Mouse (Mus musculus) common myeloid progenitor, adult 5-6 weeks (primary cell): Measurements from ENCODE around the gene Med4. TPM values are rescaled to one million over a fixed set of nuclear protein-coding genes. Genes with fewer than 3 reads are reported as not detected.

Experiments
- ATAC-seq: replicated peaks from 2 replicates; pipeline ENCODE4 v1.8.0; 2016; ENCODE audit warnings: low read depth, mild to moderate bottlenecking, moderate TSS enrichment, inconsistent platforms; ENCODE audit not compliant: poor library complexity, severe bottlenecking
- total RNA-seq: library from RNA; stranded (forward); fragments of 200-1000, 187-1606 nt; gene quantifications from 2 replicates; pipeline ENCODE4 v1.2.3, GENCODE M21; 2017

The Med4 gene
- total RNA-seq, 1 experiment from 2014 or later = 63.4 TPM

GRCm38 (mm10) chr14:73551164-73551563, 41.3 kb downstream of the Med4 start:
- no peak for ATAC-seq

GRCm38 (mm10) chr14:73552341-73553121, 42.7 kb downstream of the Med4 start:
- peak; percentile 99 for ATAC-seq

DNA sequence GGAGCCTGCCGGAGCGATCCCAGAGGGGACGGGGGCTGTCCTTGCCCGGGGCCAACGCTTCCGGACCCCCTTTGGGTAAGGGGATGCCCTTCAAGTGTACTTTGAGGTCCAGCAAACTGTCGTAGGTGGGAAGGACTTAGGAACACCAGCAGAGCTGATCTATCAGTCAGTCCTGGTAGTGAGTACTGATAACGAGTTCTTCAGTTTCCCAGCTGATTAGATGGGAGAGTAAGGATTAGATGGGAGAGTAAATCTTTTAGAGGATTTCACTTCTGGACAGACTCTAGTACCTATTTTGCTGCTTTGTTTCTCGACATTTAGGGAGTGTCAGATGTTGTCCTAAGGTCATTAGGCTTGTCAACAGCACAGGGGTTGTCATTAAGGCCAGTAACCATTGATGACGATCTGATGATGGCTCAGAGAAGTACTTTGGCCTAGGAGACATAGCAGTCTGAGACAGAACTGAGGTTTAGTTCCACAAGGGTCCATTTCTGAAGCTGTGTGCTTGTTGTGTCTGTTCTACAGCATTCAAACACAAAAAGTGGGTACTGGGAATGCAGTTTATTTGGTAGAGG, 43.4 kb downstream of the Med4 start:
- ATAC-seq = no peak

Other genes starting within 250 kb of the Med4 start
- gene Rb1, start 184.2 kb upstream of the Med4 start, total RNA-seq = 23.5 and 31.6 TPM in 2 replicates
- gene Itm2b, start 124.7 kb upstream of the Med4 start, total RNA-seq = 694 and 751 TPM in 2 replicates
- gene Sucla2, start 15.3 kb downstream of the Med4 start, total RNA-seq = 116 and 162 TPM in 2 replicates
- 2.0 and 5.2 TPM in 2 replicates for gene Nudt15, start 38.2 kb downstream of the Med4 start, total RNA-seq
- not detected in 2 replicates for gene Gm21750, start 151.2 kb downstream of the Med4 start, total RNA-seq